Mouse (Mus musculus) left cerebral cortex, adult 18-20 months (tissue): Measurements from ENCODE around the gene Col9a2. TPM values are rescaled to one million over a fixed set of nuclear protein-coding genes. Genes with fewer than 3 reads are reported as not detected.

ENCODE experiments used
- DNase-seq, 2 experiments: peaks; one replicate each; pipeline ENCODE4 v3.0.0; 2021 to 2022; ENCODE audit warnings: low spot score in 2 of 2, mixed read lengths in 1 of 2
- total RNA-seq, 2 experiments: library from RNA; stranded (reverse); gene quantifications; 2 replicates each; pipeline ENCODE4 v1.2.3; 2021

Gene Col9a2
- total RNA-seq, 2 experiments from 2014 or later, result 9.2 to 9.3 TPM

DNA sequence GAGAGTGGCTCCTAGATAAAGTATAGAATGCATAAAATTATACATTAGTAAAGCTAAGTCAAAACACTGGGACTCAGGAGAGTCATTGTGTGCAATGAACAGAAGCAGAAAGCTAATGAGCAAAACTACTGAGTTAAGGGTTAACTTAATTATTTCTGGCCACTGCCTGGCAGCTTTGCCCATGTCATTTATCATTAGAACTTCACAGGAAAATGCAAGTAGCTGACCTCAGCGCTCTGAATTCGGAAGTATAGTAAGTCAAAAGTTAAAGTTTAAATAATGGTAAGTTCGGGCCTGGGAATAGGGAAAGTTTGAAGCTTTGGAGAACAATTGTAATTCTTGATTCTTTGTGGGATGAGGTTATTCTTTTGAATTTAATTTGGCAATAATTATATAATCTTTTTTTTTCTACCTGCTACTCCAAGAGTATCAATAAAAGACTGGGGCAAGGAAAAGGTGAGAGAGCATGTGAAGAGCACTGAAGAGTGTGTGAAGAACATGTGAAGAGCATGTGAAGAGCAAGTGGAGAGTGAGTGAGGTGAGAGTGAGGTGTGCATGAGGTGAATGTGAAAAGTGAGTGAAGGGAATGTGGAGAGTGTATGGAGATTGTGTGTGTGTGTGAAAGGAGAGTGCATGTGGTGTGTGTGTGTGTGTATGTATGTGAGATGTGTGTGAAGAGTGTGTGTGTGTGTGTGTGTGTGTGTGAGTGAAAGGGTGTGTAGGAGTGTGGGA, 38.9 kb downstream of the Col9a2 start:
- no peak for DNase-seq

DNA sequence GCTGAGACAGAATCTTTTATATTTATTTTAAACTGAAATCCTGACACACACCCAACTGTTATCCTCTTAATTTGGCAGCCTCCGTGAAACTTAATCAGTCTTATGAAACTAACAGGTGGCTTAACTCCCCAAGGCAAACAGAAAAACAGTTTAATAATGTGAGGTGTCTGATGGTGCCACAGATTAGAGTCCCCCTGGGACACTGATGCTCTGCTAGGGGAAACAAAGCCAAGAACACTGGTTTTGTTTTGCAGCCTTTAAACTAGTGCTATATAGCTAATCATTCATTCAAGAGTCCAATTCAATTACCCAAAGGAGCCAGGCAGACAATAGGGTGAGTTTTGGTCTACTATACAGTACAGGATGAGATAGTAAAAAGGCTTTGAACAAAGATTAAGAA, 41.2 kb downstream of the Col9a2 start:
- no peak for DNase-seq

DNA sequence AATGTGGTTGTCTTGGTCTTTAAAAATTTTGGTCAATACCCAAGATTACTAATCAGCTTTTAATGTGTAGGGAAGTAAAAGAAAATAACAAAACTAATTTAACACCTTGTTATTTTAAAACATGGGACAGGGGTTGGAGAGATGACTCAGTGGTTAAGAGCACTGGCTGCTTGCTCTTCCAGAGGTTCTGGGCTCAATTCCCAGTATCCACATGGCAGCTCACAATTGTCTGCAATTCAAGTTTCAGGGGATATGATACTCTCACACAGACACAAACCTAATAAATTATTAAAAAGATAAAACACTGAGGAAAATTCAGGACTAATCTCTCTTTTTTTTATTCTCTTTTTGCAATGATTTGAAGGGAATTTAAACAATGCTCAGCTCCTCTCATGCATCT, 45.3 kb downstream of the Col9a2 start:
- no peak for DNase-seq

DNA sequence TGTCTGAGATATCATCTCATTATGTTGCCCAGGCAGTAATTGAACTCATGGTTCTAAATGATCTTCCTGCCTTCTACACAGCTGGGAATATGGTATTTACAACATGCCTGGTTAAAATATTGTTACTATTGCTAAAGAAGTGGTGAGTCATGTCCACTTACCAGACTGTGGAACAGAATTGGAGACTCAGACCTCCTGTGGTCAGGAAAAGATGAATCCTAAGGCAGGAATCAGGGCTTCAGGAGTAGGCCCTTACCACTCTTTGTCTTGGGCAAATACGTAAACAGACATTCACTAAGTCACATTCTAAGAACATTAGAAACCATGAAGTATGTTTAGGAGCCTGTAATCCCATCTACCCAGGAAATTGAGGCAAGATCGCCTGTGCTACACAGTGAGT, 49.5 kb downstream of the Col9a2 start:
- no peak for DNase-seq

DNA sequence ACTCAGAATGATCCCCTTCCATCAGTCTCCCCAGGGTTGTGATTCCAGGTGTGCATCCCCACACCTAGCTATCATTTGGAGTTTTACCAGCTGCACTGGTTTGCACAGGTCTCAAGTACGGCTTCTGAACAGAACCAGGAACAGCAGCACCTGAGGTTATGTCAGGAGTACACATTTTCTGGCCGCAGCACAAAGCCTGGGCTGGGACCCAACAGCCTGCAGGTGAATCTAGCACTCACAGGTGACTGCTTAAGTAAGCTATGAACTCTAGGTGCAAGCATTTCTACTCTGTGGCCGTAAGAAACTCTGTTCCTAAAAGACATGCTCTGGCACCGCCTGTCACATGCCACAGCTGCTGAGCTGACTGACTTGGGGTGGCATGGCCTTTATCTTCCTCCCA, 51.0 kb downstream of the Col9a2 start:
- DNase-seq, result no peak

- peak; percentile 88 to 90 for DNase-seq
Observed at GRCm38 (mm10) chr4:121097650-121098378, 58.6 kb downstream of the Col9a2 start, which contains the start of gene Zmpste24. TSS of gene Zmpste24 (minus strand) at chr4:121098241.

GRCm38 (mm10) chr4:121103304-121103703, 64.1 kb downstream of the Col9a2 start:
- peak; percentile 70 to 83 for DNase-seq

Other genes starting within 250 kb of the Col9a2 start
- 10 to 100 TPM; 45.1 to 49.4 TPM for gene Nfyc, start 207.8 kb upstream of the Col9a2 start, total RNA-seq
- 100 to 1,000 TPM; 194 to 217 TPM for gene Rims3, start 184.6 kb upstream of the Col9a2 start, total RNA-seq
- 10 to 100 TPM; 12.7 to 15.0 TPM for gene Exo5, start 114.4 kb upstream of the Col9a2 start, total RNA-seq
- gene Zfp69, start 87.7 kb upstream of the Col9a2 start, total RNA-seq, result 1 to 10 TPM; 1.7 to 1.9 TPM
- 100 to 1,000 TPM; 194 to 195 TPM for gene Smap2, start 22.1 kb upstream of the Col9a2 start, total RNA-seq
- 10 to 100 TPM; 23.1 to 26.2 TPM for gene Zmpste24, start 58.9 kb downstream of the Col9a2 start, total RNA-seq
- gene Tmco2, start 69.8 kb downstream of the Col9a2 start, total RNA-seq, result not detected
- 10 to 100 TPM; 26.3 to 26.7 TPM for gene Rlf, start 175.7 kb downstream of the Col9a2 start, total RNA-seq